Mouse (Mus musculus) thymus, adult 2 months (tissue): ENCODE results near the gene D17Wsu92e.

Source experiments
- CTCF ChIP-seq: fragments of 200-500 bp; IDR thresholded peaks from 2 replicates; pipeline ENCODE4 v1.5.1; 2012; ENCODE audit warnings: mild to moderate bottlenecking, control low read depth, low read length, moderate library complexity, borderline replicate concordance; ENCODE audit not compliant: control insufficient read depth, poor library complexity, insufficient read depth; ENCODE audit errors: extremely low read depth
- POLR2A ChIP-seq: fragments of 200-500 bp; IDR thresholded peaks from 2 replicates; pipeline ENCODE4 v1.6.1; 2012; ENCODE audit warnings: mild to moderate bottlenecking, low read length, control low read depth, moderate library complexity; ENCODE audit not compliant: control insufficient read depth, poor library complexity, insufficient read depth; ENCODE audit errors: extremely low read depth

- TF ChIP-seq CTCF: no peak
- no peak for TF ChIP-seq POLR2A
Observed at GRCm38 (mm10) chr17:27707954-27708661, 112.3 kb downstream of the D17Wsu92e start.
